Mouse (Mus musculus) neural tube, embryonic 12.5 days (tissue): ENCODE results near the gene Prss44. TPM values are rescaled to one million over a fixed set of nuclear protein-coding genes. Genes with fewer than 3 reads are reported as not detected.
"Not testable (repeated sequence)": the region's sequence is repeated elsewhere in the genome, so short reads cannot be mapped to it uniquely, and the experiment has no call there.

Experiments
- ATAC-seq: fragments of 200-750 bp; cut with Nextera tagmentation; 2 replicates; pipeline ENCODE4 v1.8.0; 2017; ENCODE audit warnings: low read depth, mild to moderate bottlenecking, moderate TSS enrichment, moderate library complexity; ENCODE audit not compliant: low FRiP score
- H3K27ac ChIP-seq: fragments of 300-500 bp; sonication (generic); 2 replicates; pipeline ENCODE4 v1.5.1; 2016
- H3K27me3 ChIP-seq: fragments of 300-500 bp; sonication (generic); replicated peaks from 2 replicates; pipeline ENCODE4 v1.6.1; 2016; ENCODE audit warnings: mild to moderate bottlenecking
- H3K36me3 ChIP-seq: fragments of 300-500 bp; sonication (generic); 2 replicates; pipeline ENCODE4 v1.6.1; 2016; ENCODE audit warnings: mild to moderate bottlenecking
- H3K4me1 ChIP-seq: fragments of 300-500 bp; sonication (generic); 2 replicates; pipeline ENCODE4 v1.6.1; 2016
- H3K4me2 ChIP-seq: fragments of 300-500 bp; sonication (generic); replicated peaks from 2 replicates; pipeline ENCODE4 v1.6.1; 2016; ENCODE audit warnings: mild to moderate bottlenecking
- H3K4me3 ChIP-seq: fragments of 300-500 bp; sonication (generic); 2 replicates; pipeline ENCODE4 v1.5.1; 2016
- H3K9ac ChIP-seq: fragments of 300-500 bp; sonication (generic); 2 replicates; pipeline ENCODE4 v1.6.1; 2016; ENCODE audit warnings: mild to moderate bottlenecking
- H3K9me3 ChIP-seq: fragments of 300-500 bp; sonication (generic); 2 replicates; pipeline ENCODE4 v1.6.1; 2016; ENCODE audit warnings: mild to moderate bottlenecking
- WGBS: fragments of 180-500 bp; shearing (Covaris S2); methylation state at CpG from one replicate; pipeline ENCODE4 v1.1.7; 2016; 5-methylcytosine and 5-hydroxymethylcytosine counted together
- polyA plus RNA-seq: library from polyadenylated mRNA; unstranded; fragments of >200 nt; fragmentation: Nextera tagmentation; extraction: Ambion mirVana; gene quantifications from 2 replicates; pipeline ENCODE4 v1.2.1, GENCODE M21; 2016

The Prss44 gene
- polyA plus RNA-seq, 1 experiment from 2014 or later, result not detected

GRCm38 (mm10) chr9:110790462-110790861 lies 23.3 kb upstream of the Prss44 start:
- no peak overlapping the region for H3K4me3 ChIP-seq
- WGBS, result 71% methylated on average over 4 of the region's 4 CpGs
- H3K36me3 ChIP-seq, result no peaks in the 10 kb centered on the region
- H3K4me2 ChIP-seq, result no peak overlapping the region
- H3K27me3 ChIP-seq, result no peaks in the 10 kb centered on the region
- H3K9me3 ChIP-seq, result no peaks in the 10 kb centered on the region
- H3K4me1 ChIP-seq, result no peaks in the 10 kb centered on the region
- ATAC-seq, result no peak
- H3K27ac ChIP-seq, result no peak overlapping the region
- H3K9ac ChIP-seq, result no peak overlapping the region

GRCm38 (mm10) chr9:110797013-110797412 lies 16.8 kb upstream of the Prss44 start:
- Histone ChIP-seq H3K9me3 (no peaks in the 10 kb centered on the region), H3K4me1 (no peaks in the 10 kb centered on the region)
- 88% methylated on average over 10 of the region's 10 CpGs for WGBS

GRCm38 (mm10) chr9:110797866-110798265 lies 15.9 kb upstream of the Prss44 start, which contains the start of gene Prss42:
TSS of gene Prss42 (plus strand) at chr9:110798166.
- no peaks in the 10 kb centered on the region for H3K4me1 ChIP-seq
- no peak for ATAC-seq
- no peak within 1 kb of the TSS for H3K9ac ChIP-seq
- WGBS, result 89% methylated on average over 14 of the region's 14 CpGs
- H3K36me3 ChIP-seq, result no peaks in the 10 kb centered on the region
- H3K27ac ChIP-seq, result no peak within 1 kb of the TSS
- no peaks in the 10 kb centered on the region for H3K9me3 ChIP-seq
- no peaks in the 10 kb centered on the region for H3K27me3 ChIP-seq
- no peak within 1 kb of the TSS for H3K4me2 ChIP-seq
- H3K4me3 ChIP-seq, result no peak within 1 kb of the TSS

More at GRCm38 (mm10) chr9:110797013-110797412, 16.8 kb upstream of the Prss44 start:
- no peak overlapping the region for H3K4me2 ChIP-seq
- no peak for ATAC-seq
- no peaks in the 10 kb centered on the region for H3K27me3 ChIP-seq
- H3K9ac ChIP-seq, result no peak overlapping the region
- no peaks in the 10 kb centered on the region for H3K36me3 ChIP-seq
- no peak overlapping the region for H3K27ac ChIP-seq
- H3K4me3 ChIP-seq, result no peak overlapping the region

- Histone ChIP-seq H3K27me3 (no peaks in the 10 kb centered on the region), H3K36me3 (no peaks in the 10 kb centered on the region), H3K9me3 (no peaks in the 10 kb centered on the region), H3K9ac (no peak overlapping the region), H3K27ac (no peak overlapping the region), H3K4me1 (no peaks in the 10 kb centered on the region), H3K4me3 (no peak overlapping the region), H3K4me2 (no peak overlapping the region)
- ATAC-seq, result no peak
- 90% methylated on average over 8 of the region's 8 CpGs for WGBS
Observed at GRCm38 (mm10) chr9:110800834-110801479, 12.8 kb upstream of the Prss44 start.

- Histone ChIP-seq H3K4me2 (no peak overlapping the region), H3K4me1 (no peaks in the 10 kb centered on the region), H3K27ac (no peak overlapping the region), H3K4me3 (no peak overlapping the region), H3K36me3 (no peaks in the 10 kb centered on the region), H3K9me3 (no peaks in the 10 kb centered on the region), H3K27me3 (no peaks in the 10 kb centered on the region), H3K9ac (no peak overlapping the region)
- 76% methylated on average over 4 of the region's 4 CpGs for WGBS
- no peak for ATAC-seq
Observed at GRCm38 (mm10) chr9:110803294-110803693, 10.5 kb upstream of the Prss44 start.

GRCm38 (mm10) chr9:110810051-110810450 lies 3.7 kb upstream of the Prss44 start:
- Histone ChIP-seq H3K4me3 (no peak overlapping the region), H3K9me3 (no peaks in the 10 kb centered on the region), H3K27me3 (no peaks in the 10 kb centered on the region), H3K9ac (no peak overlapping the region), H3K4me1 (no peaks in the 10 kb centered on the region), H3K4me2 (no peak overlapping the region), H3K27ac (no peak overlapping the region), H3K36me3 (no peaks in the 10 kb centered on the region)
- 91% methylated on average over 4 of the region's 4 CpGs for WGBS
- no peak for ATAC-seq

GRCm38 (mm10) chr9:110820546-110820945 lies 6.8 kb downstream of the Prss44 start:
- H3K9me3 ChIP-seq, H3K36me3 ChIP-seq, ATAC-seq, H3K4me2 ChIP-seq, H3K4me1 ChIP-seq, H3K27me3 ChIP-seq, H3K27ac ChIP-seq, H3K4me3 ChIP-seq, H3K9ac ChIP-seq: not testable (repeated sequence)

GRCm38 (mm10) chr9:110821436-110821835 lies 7.6 kb downstream of the Prss44 start:
- Histone ChIP-seq H3K4me1 (no peaks in the 10 kb centered on the region), H3K9ac (no peak overlapping the region), H3K27me3 (no peaks in the 10 kb centered on the region), H3K4me2 (no peak overlapping the region), H3K27ac (no peak overlapping the region), H3K36me3 (no peaks in the 10 kb centered on the region), H3K4me3 (no peak overlapping the region), H3K9me3 (no peaks in the 10 kb centered on the region)
- ATAC-seq, result no peak
- 86% methylated on average over 7 of the region's 7 CpGs for WGBS

- H3K9me3 ChIP-seq, result no peaks in the 10 kb centered on the region
- 90% methylated on average over 4 of the region's 4 CpGs for WGBS
- no peak overlapping the region for H3K9ac ChIP-seq
Observed at GRCm38 (mm10) chr9:110825426-110825825, 11.6 kb downstream of the Prss44 start.

GRCm38 (mm10) chr9:110825832-110826231 lies 12.0 kb downstream of the Prss44 start:
- H3K9me3 ChIP-seq, result no peaks in the 10 kb centered on the region
- H3K4me2 ChIP-seq, result no peak overlapping the region
- no peaks in the 10 kb centered on the region for H3K4me1 ChIP-seq
- no peaks in the 10 kb centered on the region for H3K36me3 ChIP-seq
- WGBS, result 80% methylated on average over 7 of the region's 7 CpGs
- H3K9ac ChIP-seq, result no peak overlapping the region
- no peak for ATAC-seq
- H3K27me3 ChIP-seq, result no peaks in the 10 kb centered on the region
- H3K27ac ChIP-seq, result no peak overlapping the region
- H3K4me3 ChIP-seq, result no peak overlapping the region

More at GRCm38 (mm10) chr9:110825426-110825825, 11.6 kb downstream of the Prss44 start:
- no peaks in the 10 kb centered on the region for H3K4me1 ChIP-seq
- no peaks in the 10 kb centered on the region for H3K36me3 ChIP-seq
- no peak overlapping the region for H3K4me2 ChIP-seq
- ATAC-seq, result no peak
- no peak overlapping the region for H3K4me3 ChIP-seq
- no peaks in the 10 kb centered on the region for H3K27me3 ChIP-seq
- no peak overlapping the region for H3K27ac ChIP-seq

GRCm38 (mm10) chr9:110826390-110826789 lies 12.6 kb downstream of the Prss44 start, which contains the start of gene Prss43:
TSS of gene Prss43 (plus strand) at chr9:110826690.
- 81% methylated on average over 3 of the region's 3 CpGs for WGBS
- no peak for ATAC-seq
- no peak within 1 kb of the TSS for H3K27ac ChIP-seq
- H3K4me3 ChIP-seq, result no peak within 1 kb of the TSS
- no peak within 1 kb of the TSS for H3K9ac ChIP-seq
- H3K36me3 ChIP-seq, result no peaks in the 10 kb centered on the region
- H3K4me2 ChIP-seq, result no peak within 1 kb of the TSS
- no peaks in the 10 kb centered on the region for H3K4me1 ChIP-seq
- no peaks in the 10 kb centered on the region for H3K9me3 ChIP-seq
- no peaks in the 10 kb centered on the region for H3K27me3 ChIP-seq

GRCm38 (mm10) chr9:110833021-110833420 lies 19.2 kb downstream of the Prss44 start:
- ATAC-seq, result no peak
- H3K9ac ChIP-seq, result no peak overlapping the region
- 74% methylated on average over 5 of the region's 5 CpGs for WGBS

GRCm38 (mm10) chr9:110834411-110834810 lies 20.6 kb downstream of the Prss44 start, which contains the start of gene Prss45:
TSS of gene Prss45 (plus strand) at chr9:110834588.
- no peak within 1 kb of the TSS for H3K4me3 ChIP-seq
- H3K27me3 ChIP-seq, result no peaks in the 10 kb centered on the region
- H3K9ac ChIP-seq, result no peak within 1 kb of the TSS
- H3K4me2 ChIP-seq, result 0 out of 2 replicates have a peak within 1 kb of the TSS, but pooled peaks have one; percentile 7
- 82% methylated on average over 19 of the region's 19 CpGs for WGBS
- no peaks in the 10 kb centered on the region for H3K9me3 ChIP-seq
- no peak for ATAC-seq
- H3K36me3 ChIP-seq, result no peaks in the 10 kb centered on the region
- H3K4me1 ChIP-seq, result no peaks in the 10 kb centered on the region
- H3K27ac ChIP-seq, result no peak within 1 kb of the TSS

More at GRCm38 (mm10) chr9:110833021-110833420, 19.2 kb downstream of the Prss44 start:
- H3K4me3 ChIP-seq, result no peak overlapping the region
- H3K27me3 ChIP-seq, result no peaks in the 10 kb centered on the region
- no peaks in the 10 kb centered on the region for H3K36me3 ChIP-seq
- H3K4me1 ChIP-seq, result no peaks in the 10 kb centered on the region
- no peak overlapping the region for H3K27ac ChIP-seq
- H3K4me2 ChIP-seq, result no peak overlapping the region
- no peaks in the 10 kb centered on the region for H3K9me3 ChIP-seq
